10 mouse cellular contexts compared by ENCODE assay signal in genomic region chr13:73069840-73070530, GRCm38 (mm10).
DNase-seq lines count a peak whose midpoint lies in the region; ATAC-seq and TF ChIP-seq lines count a peak whose summit lies in the region.
"Had no signal": no experiment of that assay in that cellular context is flagged by ENCODE, and none has a peak within 500 bp of the region (broad histone marks: within the 10 kb centered on the region; RNA-seq: fewer than 3 reads in every experiment).

No protein-coding gene starts in this region.

- no peak overlapping the region for H3K4me3 ChIP-seq in lung, embryonic 14.5 days (ENCODE audit: low read depth, low read length)
- H3K4me3 ChIP-seq in lung, postnatal 0 days (ENCODE audit: low read depth, low read length) = no peak overlapping the region
- H3K4me3 ChIP-seq in embryonic facial prominence, embryonic 10.5 days = no peak overlapping the region
- H3K4me3 ChIP-seq in hindbrain, embryonic 16.5 days (ENCODE audit: low read length) = no peak overlapping the region
- H3K4me3 ChIP-seq in neural tube, embryonic 11.5 days (ENCODE audit: low read depth, low read length) = no peak overlapping the region
- H3K4me3 ChIP-seq in liver, embryonic 11.5 days (ENCODE audit: low read depth, low read length) = no peak overlapping the region

- H3K27ac ChIP-seq in lung, embryonic 14.5 days (ENCODE audit: low read depth) = no peak overlapping the region
- no peak overlapping the region for H3K27ac ChIP-seq in lung, postnatal 0 days (ENCODE audit: low read length)
- no peak overlapping the region for H3K27ac ChIP-seq in embryonic facial prominence, embryonic 10.5 days (replicated peaks)
- no peak overlapping the region for H3K27ac ChIP-seq in hindbrain, embryonic 16.5 days (ENCODE audit: low read depth, low read length)
- no peak overlapping the region for H3K27ac ChIP-seq in neural tube, embryonic 11.5 days (ENCODE audit: low read depth, low read length)
- H3K27ac ChIP-seq in liver, embryonic 11.5 days (ENCODE audit: low read depth, low read length) = no peak overlapping the region
- H3K27ac ChIP-seq: liver, embryonic 14.5 days had no signal

- H3K4me2 ChIP-seq in lung, embryonic 14.5 days = peak overlapping the region; percentile 15; the same call in 1 of the 2 replicates
- no peak overlapping the region for H3K4me2 ChIP-seq in lung, postnatal 0 days (replicated peaks; ENCODE audit: low read depth, low read length)
- peak overlapping the region; percentile 22 for H3K4me2 ChIP-seq in hindbrain, embryonic 16.5 days (ENCODE audit: low read length)
- H3K4me2 ChIP-seq in neural tube, embryonic 11.5 days (ENCODE audit: low read depth) = peak overlapping the region; percentile 7; the same call in 1 of the 2 replicates
- H3K4me2 ChIP-seq in liver, embryonic 11.5 days = no peak overlapping the region

- no peaks in the 10 kb centered on the region for H3K36me3 ChIP-seq in lung, embryonic 14.5 days (ENCODE audit: insufficient read depth)
- H3K36me3 ChIP-seq in lung, postnatal 0 days (ENCODE audit: insufficient read depth, low read length) = no peaks in the 10 kb centered on the region
- H3K36me3 ChIP-seq in embryonic facial prominence, embryonic 10.5 days (replicated peaks) = no peaks in the 10 kb centered on the region
- no peaks in the 10 kb centered on the region for H3K36me3 ChIP-seq in hindbrain, embryonic 16.5 days (ENCODE audit: control insufficient read depth, insufficient read depth, low read length)
- no peaks in the 10 kb centered on the region for H3K36me3 ChIP-seq in neural tube, embryonic 11.5 days (ENCODE audit: control insufficient read depth, insufficient read depth, low read length)
- no peaks in the 10 kb centered on the region for H3K36me3 ChIP-seq in liver, embryonic 11.5 days (ENCODE audit: control insufficient read depth, insufficient read depth, low read length)

- H3K27me3 ChIP-seq in lung, embryonic 14.5 days (ENCODE audit: insufficient read depth, low read length) = peaks cover 4% of the 10 kb centered on the region; the same call in 1 of the 2 replicates
- no peaks in the 10 kb centered on the region for H3K27me3 ChIP-seq in lung, postnatal 0 days (replicated peaks; ENCODE audit: insufficient read depth, low read length)
- H3K27me3 ChIP-seq in embryonic facial prominence, embryonic 10.5 days (replicated peaks; ENCODE audit: low read depth, poor library complexity, severe bottlenecking) = peaks cover 65% of the 10 kb centered on the region
- peaks cover 2% of the 10 kb centered on the region; the same call in 1 of the 2 replicates for H3K27me3 ChIP-seq in hindbrain, embryonic 16.5 days (replicated peaks; ENCODE audit: control insufficient read depth, insufficient read depth, low read length)
- peaks cover 37% of the 10 kb centered on the region for H3K27me3 ChIP-seq in neural tube, embryonic 11.5 days (ENCODE audit: control insufficient read depth, insufficient read depth, low read length)
- H3K27me3 ChIP-seq in liver, embryonic 11.5 days (replicated peaks; ENCODE audit: control insufficient read depth, insufficient read depth, low read length) = no peaks in the 10 kb centered on the region

- H3K9ac ChIP-seq in lung, embryonic 14.5 days = no peak overlapping the region
- H3K9ac ChIP-seq in lung, postnatal 0 days (replicated peaks; ENCODE audit: low read depth) = no peak overlapping the region
- H3K9ac ChIP-seq in hindbrain, embryonic 16.5 days (ENCODE audit: low read depth, low read length) = no peak overlapping the region
- no peak overlapping the region for H3K9ac ChIP-seq in neural tube, embryonic 11.5 days (ENCODE audit: low read length)
- no peak overlapping the region for H3K9ac ChIP-seq in liver, embryonic 11.5 days (ENCODE audit: low read depth, low read length)
- H3K9ac ChIP-seq: liver, embryonic 14.5 days had no signal

- WGBS in lung, embryonic 14.5 days = 5% methylated on average over 13 of the region's 13 CpGs
- WGBS in lung, postnatal 0 days = 8% methylated on average over 13 of the region's 13 CpGs
- 75% methylated on average over 13 of the region's 13 CpGs for WGBS in embryonic facial prominence, embryonic 10.5 days
- WGBS in hindbrain, embryonic 16.5 days = 29% methylated on average over 13 of the region's 13 CpGs
- 11% methylated on average over 13 of the region's 13 CpGs for WGBS in neural tube, embryonic 11.5 days
- 69% methylated on average over 13 of the region's 13 CpGs for WGBS in liver, embryonic 11.5 days

- H3K9me3 ChIP-seq in lung, embryonic 14.5 days (ENCODE audit: low read depth, low read length) = no peaks in the 10 kb centered on the region
- H3K9me3 ChIP-seq in lung, postnatal 0 days (ENCODE audit: low read length) = no peaks in the 10 kb centered on the region
- no peaks in the 10 kb centered on the region for H3K9me3 ChIP-seq in embryonic facial prominence, embryonic 10.5 days
- no peaks in the 10 kb centered on the region for H3K9me3 ChIP-seq in hindbrain, embryonic 16.5 days (ENCODE audit: control insufficient read depth, low read length)
- H3K9me3 ChIP-seq in neural tube, embryonic 11.5 days (ENCODE audit: control insufficient read depth, low read length) = no peaks in the 10 kb centered on the region
- H3K9me3 ChIP-seq in liver, embryonic 11.5 days (ENCODE audit: control insufficient read depth, low read length) = no peaks in the 10 kb centered on the region

- no peak for ATAC-seq in lung, embryonic 14.5 days (ENCODE audit: insufficient read depth)
- no peak for ATAC-seq in lung, postnatal 0 days
- peak; percentile 87 for ATAC-seq in hindbrain, embryonic 16.5 days
- peak; percentile 82 for ATAC-seq in neural tube, embryonic 11.5 days (ENCODE audit: insufficient read depth, low FRiP score, low TSS enrichment)
- ATAC-seq in liver, embryonic 11.5 days (replicated peaks; ENCODE audit: low FRiP score) = no peak
- ATAC-seq in CD4-positive, CD25-positive, alpha-beta regulatory T cell, adult 4 months = no peak

- no peak for TF ChIP-seq EP300 in lung, postnatal 0 days (IDR thresholded peaks at IDR 0.05)

- TF ChIP-seq CTCF in lung, embryonic 14.5 days (IDR thresholded peaks at IDR 0.05; ENCODE audit: low read depth) = no peak
- no peak for TF ChIP-seq CTCF in lung, postnatal 0 days (IDR thresholded peaks at IDR 0.05)

- peak; percentile 34 for DNase-seq in lung, embryonic 14.5 days
- no peak for DNase-seq in lung, postnatal 0 days (ENCODE audit: low spot score)
- peak; percentile 34 for DNase-seq in embryonic facial prominence, embryonic 10.5 days (ENCODE audit: low spot score)
- DNase-seq in neural tube, embryonic 11.5 days (ENCODE audit: low spot score) = peak; percentile 84
- DNase-seq in liver, embryonic 11.5 days (ENCODE audit: low spot score) = no peak
- no peak for DNase-seq in gastrocnemius, postnatal 4 days (ENCODE audit: low spot score in 2 of 2)
- DNase-seq: layer of hippocampus, postnatal 36 days had no signal

- H3K4me1 ChIP-seq in lung, embryonic 14.5 days (ENCODE audit: insufficient read depth) = peaks cover 6% of the 10 kb centered on the region; the same call in 1 of the 2 replicates
- no peaks in the 10 kb centered on the region for H3K4me1 ChIP-seq in lung, postnatal 0 days (ENCODE audit: insufficient read depth, low read depth, low read length)
- H3K4me1 ChIP-seq in embryonic facial prominence, embryonic 10.5 days = peaks cover 31% of the 10 kb centered on the region
- peaks cover 23% of the 10 kb centered on the region for H3K4me1 ChIP-seq in hindbrain, embryonic 16.5 days (ENCODE audit: control insufficient read depth, insufficient read depth, low read depth, low read length)
- H3K4me1 ChIP-seq in neural tube, embryonic 11.5 days (ENCODE audit: control insufficient read depth, insufficient read depth, low read length) = peaks cover 18% of the 10 kb centered on the region
- H3K4me1 ChIP-seq in liver, embryonic 11.5 days (replicated peaks; ENCODE audit: control insufficient read depth, insufficient read depth, low read length) = no peaks in the 10 kb centered on the region

Comparison
In these comparisons a context has a peak if more than half of its experiments do, and no peak if none do; other contexts are left out.
1. DNase-seq: peak in lung, embryonic 14.5 days (single experiment), embryonic facial prominence, embryonic 10.5 days (single experiment) and neural tube, embryonic 11.5 days (single experiment); none in lung, postnatal 0 days (single experiment), liver, embryonic 11.5 days (single experiment) and gastrocnemius, postnatal 4 days (0 of 2).
2. H3K4me2 ChIP-seq: peak in lung, embryonic 14.5 days (single experiment), hindbrain, embryonic 16.5 days (single experiment) and neural tube, embryonic 11.5 days (single experiment); none in lung, postnatal 0 days (single experiment) and liver, embryonic 11.5 days (single experiment).
3. ATAC-seq: peak in hindbrain, embryonic 16.5 days (single experiment) and neural tube, embryonic 11.5 days (single experiment); none in lung, embryonic 14.5 days (single experiment), lung, postnatal 0 days (single experiment), liver, embryonic 11.5 days (single experiment) and CD4-positive, CD25-positive, alpha-beta regulatory T cell, adult 4 months (single experiment).